Mouse (Mus musculus): ENCODE measurements around the gene Rpl10a.
"Not testable (repeated sequence)": the region's sequence is repeated elsewhere in the genome, so short reads cannot be mapped to it uniquely, and the experiment has no call there.

Rpl10a gene

GRCm38 (mm10) chr17:28308297-28309195 is 19.7 kb upstream of the Rpl10a start:
- peak; percentile 93 to 94 for DNase-seq (ENCODE audit: low spot score in 2 of 2)

GRCm38 (mm10) chr17:28310831-28311230 is 17.4 kb upstream of the Rpl10a start:
- no peak for DNase-seq (ENCODE audit: low spot score in 2 of 2)

- no peak for DNase-seq (ENCODE audit: low spot score in 2 of 2)
Measured at GRCm38 (mm10) chr17:28311366-28312132, 16.7 kb upstream of the Rpl10a start.

DNA sequence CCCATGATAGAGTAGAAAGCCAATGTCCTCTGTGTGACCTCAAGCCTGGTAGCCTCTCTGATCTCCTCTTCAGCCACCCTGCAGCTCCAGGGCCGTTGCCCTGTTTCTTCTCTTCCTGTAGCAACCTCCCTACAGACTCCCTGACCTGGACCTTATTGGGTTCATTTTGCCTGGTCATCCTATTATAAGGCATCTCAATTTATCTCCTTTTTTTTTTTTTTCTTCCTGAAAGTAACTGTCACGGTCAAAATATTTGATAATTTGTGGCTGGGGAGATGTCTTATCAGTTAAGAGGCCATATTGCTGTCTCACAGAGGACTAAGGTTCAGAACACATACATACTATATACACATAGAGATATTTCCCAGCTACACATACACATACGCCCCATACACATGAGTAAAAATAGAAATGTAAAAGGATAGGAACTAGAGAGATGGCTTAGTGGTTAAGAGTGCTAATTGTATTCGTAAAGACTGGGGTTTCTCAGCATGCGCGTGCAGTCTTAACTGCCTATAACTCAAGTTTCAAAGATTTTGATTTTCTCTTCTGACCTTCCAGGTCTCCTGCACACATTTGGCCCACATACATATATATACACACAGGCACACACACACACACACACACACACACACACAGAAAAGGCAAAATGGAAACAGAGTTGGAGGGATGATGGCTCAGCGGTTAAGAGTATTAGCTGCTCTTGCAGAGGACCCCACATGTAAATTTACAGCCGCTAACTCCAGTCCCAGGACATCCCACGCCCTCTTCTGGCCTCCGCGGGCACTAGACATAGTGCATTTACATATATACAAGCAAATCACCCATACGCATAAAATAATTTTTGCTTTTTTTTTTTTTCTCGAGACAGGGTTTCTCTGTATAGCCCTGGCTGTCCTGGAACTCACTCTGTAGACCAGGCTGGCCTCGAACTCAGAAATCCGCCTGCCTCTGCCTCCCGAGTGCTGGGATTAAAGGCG is 15.7 kb upstream of the Rpl10a start:
- DNase-seq (ENCODE audit: low spot score in 2 of 2) = no peak

GRCm38 (mm10) chr17:28313212-28313879 is 14.9 kb upstream of the Rpl10a start, which contains the start of gene Fance:
Gene Fance (plus strand): TSS chr17:28313519.
- DNase-seq (ENCODE audit: low spot score in 2 of 2) = peak; percentile 92 to 95

DNA sequence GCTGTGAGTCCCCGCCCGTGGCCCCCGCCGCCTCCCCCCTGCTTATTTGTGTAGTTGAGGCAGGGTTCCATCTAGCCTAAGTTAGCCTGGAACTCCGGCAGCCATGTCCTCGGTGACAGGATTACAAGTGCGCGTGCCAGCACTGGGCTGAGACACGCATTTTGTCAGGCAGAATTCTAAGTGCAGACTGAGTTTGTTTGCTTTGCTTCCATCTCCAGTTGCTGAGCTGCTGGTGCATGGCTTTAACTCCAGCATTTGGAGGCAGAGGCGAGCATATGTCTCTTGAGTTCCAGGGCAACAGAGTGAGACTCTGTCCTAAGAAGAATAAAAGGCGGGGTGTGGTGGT is 14.4 kb upstream of the Rpl10a start:
- no peak for DNase-seq (ENCODE audit: low spot score in 2 of 2)

DNA sequence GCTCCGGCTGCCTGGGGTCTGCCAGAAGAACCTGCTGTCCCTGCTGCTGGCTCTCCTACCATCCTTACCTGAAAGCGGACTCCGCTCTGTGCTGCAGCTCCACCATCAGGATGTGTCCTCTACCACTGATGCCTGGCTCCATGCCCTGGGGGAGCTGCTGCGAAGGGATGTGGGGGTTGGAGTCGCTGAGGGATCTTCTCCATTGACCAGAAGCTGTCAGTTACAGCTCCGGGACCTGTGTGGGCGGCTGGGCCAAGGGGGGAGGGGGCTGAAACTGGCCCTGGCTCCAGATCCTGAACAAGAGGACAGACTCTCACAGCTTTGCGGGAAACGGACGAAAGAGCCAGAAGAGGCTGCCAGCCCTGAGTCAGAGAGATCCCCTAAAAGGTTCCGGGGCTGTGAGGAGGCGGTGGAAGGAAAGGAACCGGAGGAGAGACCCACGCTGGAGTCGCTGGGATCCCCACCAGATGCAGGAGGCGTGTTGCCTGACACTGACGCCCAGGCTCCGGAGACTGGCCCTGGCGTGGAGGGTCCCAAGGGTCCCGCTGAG is 12.6 kb upstream of the Rpl10a start:
- DNase-seq (ENCODE audit: low spot score in 2 of 2) = no peak

- no peak for DNase-seq (ENCODE audit: low spot score in 2 of 2)
Measured at GRCm38 (mm10) chr17:28316476-28316875, 11.8 kb upstream of the Rpl10a start.

DNA sequence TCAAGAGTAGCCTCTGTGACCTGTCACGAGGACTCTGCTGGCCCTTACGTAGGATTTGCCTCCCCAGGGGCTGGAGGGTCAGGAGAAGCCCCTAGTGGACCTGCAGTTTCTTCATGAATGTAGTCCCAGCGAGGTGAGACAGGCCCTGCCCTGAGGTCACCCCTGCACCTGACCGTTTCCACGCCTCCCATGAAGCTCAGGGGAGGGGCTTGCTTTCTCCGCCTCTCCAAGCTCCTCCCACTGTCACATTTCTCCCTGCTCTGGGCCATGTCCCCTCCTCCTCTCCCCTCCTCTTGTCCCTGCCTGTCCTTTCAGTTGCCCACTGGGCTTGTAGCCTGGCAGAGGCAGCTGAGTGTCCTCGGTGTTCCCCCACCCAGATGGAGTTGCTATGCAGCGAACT is 11.2 kb upstream of the Rpl10a start:
- DNase-seq (ENCODE audit: low spot score in 2 of 2) = no peak

DNA sequence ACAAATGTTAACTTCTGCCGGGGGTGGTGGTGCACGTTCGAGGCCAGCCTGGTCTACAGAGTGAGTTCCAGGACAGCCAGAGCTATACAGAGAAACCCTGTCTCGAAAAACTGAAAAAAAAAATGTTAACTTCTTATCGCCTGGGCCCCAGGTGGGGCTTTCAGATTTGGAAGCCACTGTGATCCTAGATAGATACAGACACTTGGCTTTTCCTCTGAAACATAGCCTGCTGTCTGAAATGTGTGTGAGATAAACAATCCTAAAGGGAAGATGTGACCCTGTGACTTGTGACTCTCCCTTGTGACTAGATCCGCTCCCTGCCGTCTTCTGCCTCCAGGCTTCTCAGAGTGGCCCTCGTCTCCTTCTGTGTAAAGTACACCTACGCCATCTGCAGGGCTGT is 10.5 kb upstream of the Rpl10a start:
- no peak for DNase-seq (ENCODE audit: low spot score in 2 of 2)

DNA sequence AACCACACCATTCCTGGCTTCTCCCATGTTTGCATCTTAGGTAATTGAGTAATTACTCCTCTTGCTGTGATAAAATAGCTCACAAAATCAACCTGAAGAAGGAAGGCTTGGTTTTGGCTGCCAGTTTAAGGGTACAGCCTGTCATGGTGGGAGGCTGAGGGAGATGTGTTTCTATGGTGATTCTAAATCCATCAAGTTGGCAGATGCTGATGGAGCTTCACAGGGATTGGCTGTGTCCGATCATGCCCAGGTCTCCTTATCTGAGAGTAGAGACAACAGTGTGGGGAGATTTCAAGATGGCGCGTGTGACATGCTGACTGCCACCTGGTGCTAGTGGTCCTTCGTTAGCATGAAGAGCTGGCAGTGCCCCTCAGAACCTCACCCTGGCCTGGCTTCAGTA is 6.6 kb upstream of the Rpl10a start:
- DNase-seq (ENCODE audit: low spot score in 2 of 2) = no peak

- DNase-seq (ENCODE audit: low spot score in 2 of 2) = no peak
Measured at GRCm38 (mm10) chr17:28323786-28324185, 4.5 kb upstream of the Rpl10a start.

DNA sequence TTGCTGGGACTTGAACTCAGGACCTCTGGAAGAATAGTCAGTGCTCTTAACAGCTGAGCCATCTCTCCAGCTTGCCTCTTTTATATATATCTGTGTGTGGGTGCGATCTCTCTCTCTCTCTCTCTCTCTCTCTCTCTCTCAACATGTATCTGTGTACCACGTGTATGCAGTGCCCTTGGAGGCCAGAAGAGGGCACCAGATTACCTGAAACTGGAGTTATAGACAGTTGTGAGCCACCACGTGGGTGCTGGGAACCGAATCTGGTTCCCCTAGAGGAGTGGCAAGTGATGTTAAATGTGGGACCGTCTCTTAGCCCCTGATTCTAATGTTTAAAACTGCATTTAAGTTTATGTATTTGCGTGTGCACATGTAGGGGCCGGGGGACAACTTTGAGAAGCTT is 3.9 kb upstream of the Rpl10a start:
- not testable (repeated sequence) for DNase-seq (ENCODE audit: low spot score in 2 of 2)

DNA sequence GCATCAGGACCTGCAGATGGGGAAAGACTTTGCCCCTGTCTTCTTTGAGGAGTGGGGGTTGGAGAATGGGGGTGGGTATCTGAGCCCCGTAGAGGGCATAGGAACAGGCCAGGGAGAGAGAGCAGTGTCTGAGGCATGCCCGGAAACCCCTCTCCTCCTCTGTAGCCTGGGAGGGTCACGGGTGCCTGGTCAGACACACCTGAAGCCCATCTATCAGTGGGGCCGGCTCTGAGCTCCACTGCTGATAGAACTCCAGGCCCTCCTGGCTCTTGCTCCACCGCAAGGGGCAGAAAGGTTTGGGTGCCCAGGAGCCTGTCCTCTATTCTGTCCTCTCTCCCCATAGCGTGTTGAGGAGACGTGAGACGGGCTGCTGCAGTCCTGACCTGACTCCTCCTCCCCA is 2.5 kb upstream of the Rpl10a start:
- no peak for DNase-seq (ENCODE audit: low spot score in 2 of 2)

- DNase-seq (ENCODE audit: low spot score in 2 of 2) = no peak
Measured at GRCm38 (mm10) chr17:28326951-28327350, 1.3 kb upstream of the Rpl10a start.

DNA sequence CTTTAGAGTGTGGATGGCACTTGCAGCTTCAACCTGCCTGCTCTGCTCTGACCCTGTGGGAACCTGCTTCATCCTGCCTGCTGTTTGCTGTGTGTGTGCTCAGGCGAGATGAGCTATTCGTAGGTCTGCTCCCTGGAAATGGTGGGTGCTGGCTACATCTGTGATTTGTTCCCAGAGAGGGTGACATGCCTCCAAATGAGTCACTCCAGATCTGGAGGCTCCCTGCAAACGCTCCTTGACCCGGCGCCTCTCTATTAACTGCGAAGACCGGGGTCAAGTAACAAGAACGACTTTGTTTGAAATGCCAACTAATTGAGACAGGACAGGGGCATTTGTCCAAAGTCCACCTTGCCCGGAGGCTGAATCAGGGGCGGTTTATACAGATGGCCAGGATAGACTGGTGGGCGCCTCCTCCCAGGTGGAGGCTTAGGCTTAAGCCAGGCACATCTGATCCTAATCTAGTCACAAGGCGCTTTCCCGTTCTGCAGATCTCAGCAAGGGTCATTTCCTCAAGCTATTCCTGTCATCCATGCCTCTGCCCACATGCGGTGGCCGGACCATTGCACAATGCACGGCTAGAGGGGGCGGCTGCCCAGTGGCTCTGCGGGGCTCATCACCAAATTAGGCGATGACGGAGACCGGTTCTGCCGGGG is 472 bp upstream of the Rpl10a start:
- peak; percentile 58 to 65 for DNase-seq (ENCODE audit: low spot score in 2 of 2)

DNA sequence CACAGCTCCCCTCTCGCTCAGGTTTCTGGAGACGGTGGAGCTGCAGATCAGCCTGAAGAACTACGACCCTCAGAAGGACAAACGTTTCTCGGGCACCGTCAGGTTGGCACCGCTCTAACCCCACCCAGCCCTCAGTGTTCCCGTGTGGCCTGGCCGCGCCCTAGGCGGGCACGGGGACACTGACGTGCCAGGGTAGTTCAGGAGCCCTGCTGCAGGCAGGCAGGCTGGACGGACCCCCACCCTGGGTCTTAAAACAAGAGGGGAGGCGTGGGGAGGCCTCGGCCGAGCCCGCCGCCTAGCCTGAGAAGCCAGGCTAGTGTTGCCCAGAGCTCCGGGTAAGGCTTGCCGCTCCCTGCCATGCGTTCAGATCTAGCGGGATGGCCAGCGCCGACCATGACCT is 675 bp downstream of the Rpl10a start:
- no peak for DNase-seq (ENCODE audit: low spot score in 2 of 2)

GRCm38 (mm10) chr17:28329503-28330231 is 1.4 kb downstream of the Rpl10a start:
- no peak for DNase-seq (ENCODE audit: low spot score in 2 of 2)

DNA sequence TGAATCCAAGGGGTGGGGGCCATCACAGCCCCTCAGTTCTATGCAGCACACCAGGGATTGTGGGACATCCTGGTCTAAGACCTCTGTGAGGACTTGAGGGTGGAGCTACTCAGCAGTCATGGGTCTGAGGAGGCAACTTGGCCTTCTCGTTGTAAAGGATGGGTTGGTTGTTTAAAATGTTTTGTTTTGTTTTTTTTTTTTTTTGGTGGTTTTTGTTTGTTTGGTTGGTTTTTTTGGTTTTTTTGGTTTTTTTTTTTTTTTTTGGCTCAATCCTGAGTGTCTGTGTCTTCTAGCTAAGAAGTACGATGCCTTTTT is 1.9 kb downstream of the Rpl10a start:
- DNase-seq (ENCODE audit: low spot score in 2 of 2) = no peak

GRCm38 (mm10) chr17:28330590-28330989 is 2.3 kb downstream of the Rpl10a start:
- DNase-seq (ENCODE audit: low spot score in 2 of 2) = not testable (repeated sequence)

Data from right cerebral cortex, adult 2 months (tissue).